Comparison of ENCODE assay signal across 24 mouse cellular contexts in the genomic region with DNA sequence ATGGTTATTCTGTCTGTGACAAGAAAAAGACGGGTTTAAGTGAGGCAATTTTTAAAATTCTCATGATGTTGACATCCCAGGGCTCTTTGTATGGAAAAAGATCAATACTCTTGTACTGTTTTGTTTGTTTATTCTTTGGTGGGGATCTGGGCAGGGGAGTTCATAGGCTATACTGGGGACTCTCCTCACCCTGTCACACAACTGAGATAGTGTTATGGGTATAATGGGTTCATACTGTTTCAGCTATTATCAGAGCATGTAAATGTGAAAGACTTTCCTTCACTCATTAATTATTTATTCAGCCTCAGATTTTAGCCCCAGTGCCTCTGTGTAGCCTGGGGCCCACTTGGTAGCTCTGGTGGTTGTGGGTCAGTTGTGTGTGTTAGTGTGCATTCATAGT. TPM values are rescaled to one million over a fixed set of nuclear protein-coding genes. Genes with fewer than 3 reads are reported as not detected.
DNase-seq lines count a peak whose midpoint lies in the region; ATAC-seq and TF ChIP-seq lines count a peak whose summit lies in the region.
"Had no signal": no experiment of that assay in that cellular context is flagged by ENCODE, and none has a peak within 500 bp of the region (broad histone marks: within the 10 kb centered on the region; RNA-seq: fewer than 3 reads in every experiment).

No protein-coding gene starts in this region.

- 86% methylated on average over 1 of the region's 1 CpGs for WGBS in heart, embryonic 12.5 days
- WGBS in liver, embryonic 16.5 days (ENCODE audit: insufficient replicate concordance) = 64% methylated on average over 1 of the region's 1 CpGs
- WGBS in liver, embryonic 11.5 days = 77% methylated on average over 1 of the region's 1 CpGs
- WGBS in midbrain, embryonic 11.5 days = 87% methylated on average over 1 of the region's 1 CpGs
- WGBS in midbrain, postnatal 0 days = 64% methylated on average over 1 of the region's 1 CpGs

- no peak for TF ChIP-seq CTCF in midbrain, postnatal 0 days (IDR thresholded peaks at IDR 0.05)

- H3K27me3 ChIP-seq in heart, embryonic 12.5 days (replicated peaks) = no peaks in the 10 kb centered on the region
- H3K27me3 ChIP-seq in liver, embryonic 16.5 days (ENCODE audit: control insufficient read depth, insufficient read depth, low read depth, low read length) = no peaks in the 10 kb centered on the region
- no peaks in the 10 kb centered on the region for H3K27me3 ChIP-seq in liver, embryonic 11.5 days (replicated peaks; ENCODE audit: control insufficient read depth, insufficient read depth, low read length)
- no peaks in the 10 kb centered on the region for H3K27me3 ChIP-seq in midbrain, embryonic 11.5 days (ENCODE audit: control insufficient read depth, insufficient read depth, low read length)
- H3K27me3 ChIP-seq in midbrain, postnatal 0 days (ENCODE audit: insufficient read depth, low read length) = no peaks in the 10 kb centered on the region
- H3K27me3 ChIP-seq: CH12.LX; embryonic facial prominence, embryonic 12.5 days; forebrain, embryonic 13.5 days; forebrain, embryonic 15.5 days; Patski had no signal

- no peak overlapping the region for H3K4me2 ChIP-seq in heart, embryonic 12.5 days
- no peak overlapping the region for H3K4me2 ChIP-seq in liver, embryonic 16.5 days (ENCODE audit: low read depth, low read length)
- no peak overlapping the region for H3K4me2 ChIP-seq in liver, embryonic 11.5 days
- no peak overlapping the region for H3K4me2 ChIP-seq in midbrain, embryonic 11.5 days
- no peak overlapping the region for H3K4me2 ChIP-seq in midbrain, postnatal 0 days (ENCODE audit: low read depth, low read length, poor library complexity, severe bottlenecking)
- H3K4me2 ChIP-seq: embryonic facial prominence, embryonic 12.5 days; forebrain, embryonic 13.5 days; forebrain, embryonic 15.5 days had no signal

- peaks cover 3% of the 10 kb centered on the region; the same call in 1 of the 2 replicates for H3K36me3 ChIP-seq in heart, embryonic 12.5 days
- H3K36me3 ChIP-seq in liver, embryonic 16.5 days (ENCODE audit: control insufficient read depth, insufficient read depth) = no peaks in the 10 kb centered on the region
- no peaks in the 10 kb centered on the region for H3K36me3 ChIP-seq in liver, embryonic 11.5 days (ENCODE audit: control insufficient read depth, insufficient read depth, low read length)
- 0 out of 2 replicates have a peak, but pooled peaks cover 2% of the 10 kb centered on the region for H3K36me3 ChIP-seq in midbrain, embryonic 11.5 days (ENCODE audit: control insufficient read depth, insufficient read depth, low read length)
- no peaks in the 10 kb centered on the region for H3K36me3 ChIP-seq in midbrain, postnatal 0 days (ENCODE audit: insufficient read depth, low read length)
- H3K36me3 ChIP-seq: forebrain, embryonic 15.5 days had no signal

- H3K4me1 ChIP-seq in heart, embryonic 12.5 days (replicated peaks) = peaks cover 33% of the 10 kb centered on the region
- H3K4me1 ChIP-seq in liver, embryonic 16.5 days (ENCODE audit: control insufficient read depth, low read depth, low read length) = peaks cover 8% of the 10 kb centered on the region
- H3K4me1 ChIP-seq in liver, embryonic 11.5 days (replicated peaks; ENCODE audit: control insufficient read depth, insufficient read depth, low read length) = peaks cover 8% of the 10 kb centered on the region
- no peaks in the 10 kb centered on the region for H3K4me1 ChIP-seq in midbrain, embryonic 11.5 days (ENCODE audit: control insufficient read depth, insufficient read depth, low read length)
- no peaks in the 10 kb centered on the region for H3K4me1 ChIP-seq in midbrain, postnatal 0 days (ENCODE audit: insufficient read depth, low read length)
- H3K4me1 ChIP-seq: embryonic facial prominence, embryonic 12.5 days had no signal

- H3K27ac ChIP-seq in heart, embryonic 12.5 days (ENCODE audit: poor library complexity, severe bottlenecking) = no peak overlapping the region
- H3K27ac ChIP-seq in liver, embryonic 16.5 days (ENCODE audit: low read length) = no peak overlapping the region
- H3K27ac ChIP-seq in liver, embryonic 11.5 days (ENCODE audit: low read depth, low read length) = no peak overlapping the region
- no peak overlapping the region for H3K27ac ChIP-seq in midbrain, embryonic 11.5 days (ENCODE audit: low read depth, low read length)
- no peak overlapping the region for H3K27ac ChIP-seq in midbrain, postnatal 0 days (ENCODE audit: low read depth, low read length)
- H3K27ac ChIP-seq: embryonic facial prominence, embryonic 10.5 days; embryonic facial prominence, embryonic 12.5 days; forebrain, embryonic 13.5 days; forebrain, embryonic 15.5 days had no signal

- H3K9ac ChIP-seq in heart, embryonic 12.5 days = no peak overlapping the region
- no peak overlapping the region for H3K9ac ChIP-seq in liver, embryonic 16.5 days (ENCODE audit: low read depth, low read length)
- H3K9ac ChIP-seq in liver, embryonic 11.5 days (ENCODE audit: low read depth, low read length) = no peak overlapping the region
- H3K9ac ChIP-seq in midbrain, embryonic 11.5 days (ENCODE audit: low read length) = no peak overlapping the region
- H3K9ac ChIP-seq in midbrain, postnatal 0 days (replicated peaks; ENCODE audit: low read length, poor library complexity, severe bottlenecking) = no peak overlapping the region
- H3K9ac ChIP-seq: embryonic facial prominence, embryonic 12.5 days; forebrain, embryonic 13.5 days; forebrain, embryonic 15.5 days had no signal

- H3K9me3 ChIP-seq in heart, embryonic 12.5 days (replicated peaks) = no peaks in the 10 kb centered on the region
- no peaks in the 10 kb centered on the region for H3K9me3 ChIP-seq in liver, embryonic 16.5 days (replicated peaks; ENCODE audit: control insufficient read depth, low read length)
- no peaks in the 10 kb centered on the region for H3K9me3 ChIP-seq in liver, embryonic 11.5 days (ENCODE audit: control insufficient read depth, low read length)
- H3K9me3 ChIP-seq in midbrain, embryonic 11.5 days (ENCODE audit: control insufficient read depth, low read length) = no peaks in the 10 kb centered on the region
- H3K9me3 ChIP-seq in midbrain, postnatal 0 days (ENCODE audit: low read length) = no peaks in the 10 kb centered on the region
- H3K9me3 ChIP-seq: embryonic facial prominence, embryonic 10.5 days; embryonic facial prominence, embryonic 12.5 days; forebrain, embryonic 13.5 days; forebrain, embryonic 15.5 days; G1E had no signal

- H3K4me3 ChIP-seq in heart, embryonic 12.5 days = no peak overlapping the region
- no peak overlapping the region for H3K4me3 ChIP-seq in liver, embryonic 16.5 days (ENCODE audit: low read depth, low read length)
- H3K4me3 ChIP-seq in liver, embryonic 11.5 days (ENCODE audit: low read depth, low read length) = no peak overlapping the region
- no peak overlapping the region for H3K4me3 ChIP-seq in midbrain, embryonic 11.5 days (ENCODE audit: low read depth, low read length)
- no peak overlapping the region for H3K4me3 ChIP-seq in midbrain, postnatal 0 days (ENCODE audit: low read depth, low read length)
- H3K4me3 ChIP-seq: embryonic facial prominence, embryonic 10.5 days; embryonic facial prominence, embryonic 12.5 days; forebrain, embryonic 13.5 days; forebrain, embryonic 15.5 days had no signal

- no peak for ATAC-seq in heart, embryonic 12.5 days (ENCODE audit: insufficient number of reproducible peaks, low FRiP score)
- peak; percentile 48; the same call in 1 of the 2 replicates for ATAC-seq in liver, embryonic 16.5 days (ENCODE audit: low read depth)
- no peak for ATAC-seq in liver, embryonic 11.5 days (replicated peaks; ENCODE audit: low FRiP score)
- no peak for ATAC-seq in midbrain, embryonic 11.5 days (ENCODE audit: low FRiP score)
- ATAC-seq in midbrain, postnatal 0 days (ENCODE audit: low FRiP score) = no peak
- ATAC-seq: activated CD4-positive, CD25-positive, alpha-beta regulatory T cell, adult 4 months; CD4-positive, CD25-positive, alpha-beta regulatory T cell, adult 4 months; forebrain, embryonic 13.5 days; forebrain, embryonic 15.5 days; Patski had no signal

- DNase-seq in heart, adult 11 months = peak; percentile 61
- no peak for DNase-seq in liver, embryonic 11.5 days (ENCODE audit: low spot score)
- peak; percentile 69 for DNase-seq in midbrain, embryonic 11.5 days (ENCODE audit: low spot score, missing footprints)
- no peak for DNase-seq in midbrain, postnatal 0 days (ENCODE audit: low spot score)
- DNase-seq: adrenal gland, adult 8-10 months; adrenal gland, postnatal 14 days; adrenal gland, postnatal 36 days; B cell, adult 2 months; cerebellum, adult 11-12 months; cerebellum, adult 2 months; cerebellum, adult 9-10 months; cerebellum, postnatal 10 days; cerebellum, postnatal 25 days had no signal

RNA-seq across cellular contexts. Expression of a gene that starts 39.3 kb away (rescaled TPM):
- 7.8 and 8.5 TPM in 2 replicates for polyA plus RNA-seq in heart, embryonic 12.5 days (2016; fragmentation: Nextera tagmentation; extraction: Ambion mirVana)
- polyA plus RNA-seq in liver, embryonic 16.5 days (2015; fragmentation: Nextera tagmentation; extraction: Ambion mirVana) = 3.2 and 3.3 TPM in 2 replicates
- polyA plus RNA-seq in liver, embryonic 11.5 days (2014; fragmentation: Nextera tagmentation; extraction: Ambion mirVana) = 8.8 and 8.9 TPM in 2 replicates
- 14.4 and 15.3 TPM in 2 replicates for polyA plus RNA-seq in midbrain, embryonic 11.5 days (2014; fragmentation: Nextera tagmentation; extraction: Ambion mirVana)
- 53.3 and 54.5 TPM in 2 replicates for total RNA-seq in midbrain, postnatal 0 days (2014; rRNA removed)
- polyA plus RNA-seq in midbrain, postnatal 0 days (2015; fragmentation: Nextera tagmentation; extraction: Ambion mirVana) = 9.6 and 12.4 TPM in 2 replicates

Comparison
In these comparisons a context has a peak if more than half of its experiments do, and no peak if none do; other contexts are left out.
1. DNase-seq: peak in heart, adult 11 months (single experiment) and midbrain, embryonic 11.5 days (single experiment); none in liver, embryonic 11.5 days (single experiment) and midbrain, postnatal 0 days (single experiment).